Mouse (Mus musculus) lung, adult 2 months (tissue): ENCODE measurements around the gene Usp2. TPM values are rescaled to one million over a fixed set of nuclear protein-coding genes. Genes with fewer than 3 reads are reported as not detected.

Source experiments
- DNase-seq: peaks from one replicate; pipeline ENCODE4 v3.0.0; 2022
- H3K4me1 ChIP-seq: fragments of 200-500 bp; 2 replicates; pipeline ENCODE4 v1.6.1; 2011; ENCODE audit warnings: low read length; ENCODE audit not compliant: control insufficient read depth, insufficient read depth
- H3K4me3 ChIP-seq: fragments of 200-500 bp; replicated peaks from 2 replicates; pipeline ENCODE3; 2011; ENCODE audit warnings: low read depth, mild to moderate bottlenecking, control low read depth, low read length; ENCODE audit errors: extremely low read depth
- CTCF ChIP-seq: fragments of 200-500 bp; IDR thresholded peaks from 2 replicates; pipeline ENCODE4 v1.5.1; 2011; ENCODE audit warnings: mild to moderate bottlenecking, low read length, control low read depth; ENCODE audit not compliant: insufficient read depth
- POLR2A ChIP-seq: fragments of 200-500 bp; IDR thresholded peaks from 2 replicates; pipeline ENCODE4 v1.6.1; 2011; ENCODE audit warnings: low read depth, mild to moderate bottlenecking, control low read depth, low read length, borderline replicate concordance; ENCODE audit errors: extremely low read depth
- WGBS: fragments of 180-500 bp; shearing (Covaris S2); methylation state at CpG from one replicate; pipeline ENCODE4 v1.1.7; 2018; 5-methylcytosine and 5-hydroxymethylcytosine counted together
- polyA plus RNA-seq: library from polyadenylated mRNA; depleted of rRNA; stranded (reverse); fragments of >200 nt; gene quantifications from 2 replicates; pipeline ENCODE4 v1.2.3, GENCODE M21; 2012

The Usp2 gene
- polyA plus RNA-seq, 1 experiment, result 5.7 TPM

DNA sequence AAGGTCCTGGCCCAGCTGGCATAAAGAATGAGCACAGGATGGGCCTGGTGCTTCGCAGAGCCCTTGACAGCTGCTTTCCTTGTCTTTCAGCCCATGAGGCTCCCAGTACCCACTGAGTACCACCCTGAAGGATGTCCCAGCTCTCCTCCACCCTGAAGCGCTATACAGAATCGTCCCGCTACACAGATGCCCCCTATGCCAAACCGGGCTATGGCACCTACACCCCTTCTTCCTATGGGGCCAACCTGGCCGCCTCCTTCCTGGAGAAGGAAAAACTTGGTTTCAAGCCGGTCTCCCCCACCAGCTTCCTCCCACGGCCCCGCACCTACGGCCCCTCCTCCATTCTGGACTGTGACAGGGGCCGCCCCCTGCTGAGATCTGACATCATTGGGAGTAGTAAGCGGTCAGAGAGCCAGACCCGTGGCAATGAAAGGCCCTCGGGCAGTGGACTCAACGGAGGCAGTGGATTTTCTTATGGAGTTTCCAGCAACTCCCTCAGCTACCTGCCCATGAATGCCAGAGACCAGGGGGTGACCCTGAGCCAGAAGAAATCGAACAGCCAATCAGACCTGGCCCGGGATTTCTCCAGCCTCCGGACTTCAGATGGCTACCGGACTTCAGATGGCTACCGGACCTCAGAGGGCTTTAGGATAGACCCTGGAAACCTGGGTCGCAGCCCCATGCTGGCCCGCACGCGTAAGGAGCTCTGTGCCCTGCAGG, 8.6 kb downstream of the Usp2 start:
- Histone ChIP-seq H3K4me3 (no peak overlapping the region), H3K4me1 (peaks cover 4% of the 10 kb centered on the region; the same call in 1 of the 2 replicates)
- 80% methylated on average over 24 of the region's 24 CpGs for WGBS
- TF ChIP-seq POLR2A, result no peak
- TF ChIP-seq CTCF, result no peak
- no peak for DNase-seq

DNA sequence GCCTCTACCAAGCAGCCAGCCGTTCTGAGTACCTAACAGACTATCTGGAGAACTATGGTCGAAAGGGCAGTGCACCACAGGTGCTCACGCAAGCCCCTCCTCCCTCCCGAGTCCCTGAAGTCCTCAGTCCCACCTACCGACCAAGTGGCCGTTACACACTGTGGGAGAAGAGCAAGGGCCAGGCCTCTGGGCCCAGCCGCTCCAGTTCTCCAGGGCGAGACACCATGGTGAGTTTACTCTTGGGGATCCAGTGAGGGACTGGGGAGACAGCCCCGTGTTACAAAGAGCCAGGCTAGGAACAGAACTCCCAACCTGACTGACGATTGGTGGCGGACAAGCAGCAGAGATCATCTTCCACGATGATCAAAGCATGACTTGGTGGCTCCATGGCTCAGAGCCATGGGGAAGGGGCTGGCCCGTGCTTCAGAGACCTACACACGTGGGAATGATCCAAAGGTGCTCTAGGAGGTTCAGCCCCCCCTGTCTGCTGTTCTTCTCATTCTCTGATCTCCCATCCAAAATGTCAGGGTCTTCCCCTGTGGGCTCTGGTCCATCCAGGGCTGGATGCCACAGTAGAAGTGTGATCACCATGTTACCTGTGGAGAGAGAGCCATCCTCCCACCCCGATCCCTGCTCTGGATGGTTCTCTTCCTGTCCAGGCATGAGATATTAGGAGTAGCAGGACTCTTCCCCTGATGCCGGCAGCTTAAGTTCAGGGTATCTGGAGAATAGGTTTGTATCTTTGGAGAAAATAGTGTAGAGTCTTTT, 9.4 kb downstream of the Usp2 start:
- TF ChIP-seq CTCF (no peak), POLR2A (no peak)
- no peak for DNase-seq
- Histone ChIP-seq H3K4me1 (peaks cover 4% of the 10 kb centered on the region; the same call in 1 of the 2 replicates), H3K4me3 (no peak overlapping the region)
- WGBS, result 67% methylated on average over 16 of the region's 16 CpGs

DNA sequence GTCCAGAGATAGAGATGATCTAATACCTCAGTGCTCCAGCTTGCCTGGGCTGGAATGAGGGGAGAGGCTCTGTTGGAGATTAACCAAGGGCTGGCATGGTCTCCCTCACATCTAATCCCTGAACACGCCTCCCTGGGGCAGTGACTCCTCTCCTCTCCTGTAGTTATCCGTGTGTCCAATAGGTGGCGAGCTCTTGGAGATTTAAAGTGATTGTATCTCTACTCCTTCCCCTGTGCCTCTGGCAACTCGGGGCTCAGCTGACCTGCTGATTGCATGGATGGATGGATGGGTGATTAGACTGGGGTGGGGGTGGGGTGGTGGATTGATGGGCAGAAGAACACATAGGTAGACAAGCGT, 9.9 kb downstream of the Usp2 start:
- no peak for DNase-seq
- TF ChIP-seq POLR2A, result no peak
- peak; percentile 46 for TF ChIP-seq CTCF
- 23% methylated on average over 5 of the region's 5 CpGs for WGBS
- Histone ChIP-seq H3K4me1 (peaks cover 4% of the 10 kb centered on the region; the same call in 1 of the 2 replicates), H3K4me3 (no peak overlapping the region)

DNA sequence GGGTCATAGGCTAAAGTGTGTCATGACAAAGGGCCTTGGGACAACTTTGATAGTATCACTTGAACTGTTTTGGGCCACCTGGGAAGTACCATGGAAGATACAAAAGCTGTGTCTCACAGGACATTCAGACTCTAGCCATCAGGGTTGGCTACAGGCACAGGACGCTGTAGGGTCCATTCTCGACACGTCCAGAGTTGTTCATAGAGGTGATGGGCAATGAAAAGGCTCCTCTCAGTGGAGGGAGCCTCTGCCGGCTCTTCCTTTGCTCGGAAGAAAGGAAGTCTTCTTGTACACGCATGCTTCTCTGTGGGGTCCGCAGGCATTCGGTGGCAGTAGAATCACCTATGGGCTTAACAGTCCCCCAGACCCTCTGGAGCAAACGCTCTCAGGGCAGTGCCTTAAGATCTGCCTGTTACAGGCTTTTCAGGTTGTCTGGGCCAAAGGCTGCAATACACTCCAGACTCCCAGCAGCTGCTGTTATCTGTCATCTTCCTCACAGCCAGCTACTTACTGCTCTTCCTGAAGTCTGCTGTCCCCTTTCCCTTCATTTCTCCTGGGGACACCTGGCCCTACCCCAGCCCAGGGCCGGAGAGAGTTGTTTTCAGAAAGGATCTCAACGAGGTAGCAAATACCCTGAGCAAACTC, 10.6 kb downstream of the Usp2 start:
- WGBS, result 79% methylated on average over 11 of the region's 11 CpGs
- Histone ChIP-seq H3K4me3 (no peak overlapping the region), H3K4me1 (peaks cover 4% of the 10 kb centered on the region; the same call in 1 of the 2 replicates)
- DNase-seq, result no peak
- TF ChIP-seq POLR2A (no peak), CTCF (no peak)

DNA sequence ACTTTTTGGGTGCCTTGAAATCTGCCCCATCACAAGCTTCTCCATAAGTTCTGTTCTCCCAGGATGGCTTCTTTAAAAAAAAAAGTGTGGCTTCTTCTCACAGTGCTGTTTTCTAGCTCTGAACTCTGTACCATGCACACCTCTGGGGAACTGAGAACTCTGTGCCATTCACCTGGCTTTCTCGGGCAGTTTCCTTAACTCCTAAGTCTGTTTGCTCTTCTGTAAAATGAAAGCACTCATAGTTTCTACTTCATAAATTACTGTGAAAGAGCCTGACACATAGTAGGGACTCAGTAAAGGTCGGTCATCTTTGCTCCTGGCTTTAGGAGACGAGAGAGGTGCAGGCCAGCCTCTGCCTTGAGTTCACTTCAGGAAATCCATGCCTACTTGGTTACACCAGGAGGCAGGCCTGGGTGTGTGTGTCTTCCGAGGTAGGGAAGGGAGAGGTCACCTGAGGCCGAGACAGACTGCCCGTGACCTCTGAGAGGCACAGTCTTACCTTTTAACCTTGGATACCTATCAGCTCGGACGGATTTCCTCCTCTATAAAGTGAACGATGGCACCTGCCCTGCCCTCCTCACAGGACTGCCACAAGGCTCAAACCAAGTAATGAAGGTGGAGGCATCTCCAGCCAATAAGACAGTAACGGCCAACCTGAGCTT, 11.4 kb downstream of the Usp2 start:
- Histone ChIP-seq H3K4me1 (peaks cover 4% of the 10 kb centered on the region; the same call in 1 of the 2 replicates), H3K4me3 (no peak overlapping the region)
- DNase-seq, result no peak
- no peak for TF ChIP-seq POLR2A
- no peak for TF ChIP-seq CTCF
- WGBS, result 80% methylated on average over 10 of the region's 10 CpGs

DNA sequence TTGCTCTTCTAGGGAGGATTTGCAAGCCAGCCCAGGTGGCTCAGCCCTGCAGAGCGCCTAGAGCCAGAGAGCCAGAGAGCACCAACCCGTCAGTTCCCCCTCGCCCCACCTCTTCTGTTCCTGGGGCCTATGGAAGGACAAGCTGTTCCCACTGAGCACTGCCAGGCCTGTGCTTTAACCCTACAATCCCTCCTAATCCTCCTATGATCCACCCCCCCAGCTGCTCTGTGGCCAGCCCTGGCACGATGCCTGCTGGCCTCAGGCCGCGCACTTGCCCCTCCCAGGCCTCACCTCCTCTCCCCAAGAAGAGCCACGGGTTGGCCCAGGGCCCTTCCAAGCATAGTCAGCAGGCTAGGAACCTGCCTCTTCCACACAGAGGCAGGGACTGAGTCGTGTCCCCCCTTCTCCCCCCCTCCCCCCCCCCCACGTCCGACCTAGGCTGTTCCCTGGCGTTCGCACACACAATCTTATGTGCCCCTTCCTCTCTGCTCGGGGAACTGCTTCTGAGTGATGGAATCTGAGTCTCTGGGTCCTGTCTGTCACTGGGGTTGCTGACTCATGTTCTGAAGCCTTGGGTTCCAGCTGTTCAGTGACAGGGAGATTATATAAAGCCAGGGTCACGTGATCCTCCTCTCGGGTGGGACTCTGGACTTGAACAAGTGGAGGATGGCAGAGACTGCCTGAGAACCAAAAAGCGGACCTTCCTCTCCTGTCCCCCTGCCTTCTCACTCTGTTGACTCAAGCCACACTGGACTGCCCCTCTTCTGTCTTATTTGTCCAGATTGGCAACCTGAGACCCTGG, 12.3 kb downstream of the Usp2 start:
- TF ChIP-seq POLR2A (no peak), CTCF (no peak)
- H3K4me1 ChIP-seq, result peaks cover 7% of the 10 kb centered on the region; the same call in 1 of the 2 replicates
- 33% methylated on average over 16 of the region's 16 CpGs for WGBS
- DNase-seq, result peak; percentile 76
- no peak overlapping the region for H3K4me3 ChIP-seq

DNA sequence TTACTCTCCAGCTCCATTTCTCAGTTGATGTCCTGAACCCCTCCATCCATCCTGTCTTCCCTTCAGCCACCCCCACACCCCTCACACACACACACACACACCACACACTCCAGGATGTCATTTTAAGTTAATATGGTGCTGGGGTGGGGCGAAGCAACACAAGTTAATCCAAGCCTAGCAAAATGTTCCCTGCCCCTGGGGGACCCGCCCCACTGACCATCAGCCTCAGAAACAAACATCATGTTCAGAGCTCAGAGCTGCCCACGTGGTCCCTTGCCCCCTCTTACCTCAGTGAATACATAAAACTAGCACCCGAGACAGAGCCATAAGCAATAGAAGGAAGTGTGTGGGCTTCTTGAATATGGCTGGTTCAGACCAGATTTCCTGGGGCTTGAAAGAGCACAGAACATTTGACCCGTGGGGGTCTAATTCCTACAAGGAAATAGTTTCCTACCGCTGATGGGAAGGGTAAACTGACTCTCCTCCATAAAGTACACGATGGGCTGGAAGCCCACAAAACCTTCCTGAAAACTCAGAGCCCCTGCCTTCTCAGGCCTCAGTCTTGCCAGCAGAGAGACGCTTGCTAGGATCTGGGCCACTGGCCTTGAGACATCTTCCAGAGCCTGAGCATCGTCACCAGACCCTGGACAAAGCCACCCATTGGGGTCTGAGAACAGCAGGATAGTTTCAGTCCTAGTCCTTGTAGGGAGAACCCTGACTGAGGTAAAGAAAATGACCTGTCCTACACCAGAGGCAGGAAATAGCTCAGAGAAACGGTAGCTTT, 13.4 kb downstream of the Usp2 start:
- peaks cover 8% of the 10 kb centered on the region for H3K4me1 ChIP-seq
- WGBS, result 59% methylated on average over 10 of the region's 10 CpGs
- no peak for TF ChIP-seq CTCF
- no peak for TF ChIP-seq POLR2A

DNA sequence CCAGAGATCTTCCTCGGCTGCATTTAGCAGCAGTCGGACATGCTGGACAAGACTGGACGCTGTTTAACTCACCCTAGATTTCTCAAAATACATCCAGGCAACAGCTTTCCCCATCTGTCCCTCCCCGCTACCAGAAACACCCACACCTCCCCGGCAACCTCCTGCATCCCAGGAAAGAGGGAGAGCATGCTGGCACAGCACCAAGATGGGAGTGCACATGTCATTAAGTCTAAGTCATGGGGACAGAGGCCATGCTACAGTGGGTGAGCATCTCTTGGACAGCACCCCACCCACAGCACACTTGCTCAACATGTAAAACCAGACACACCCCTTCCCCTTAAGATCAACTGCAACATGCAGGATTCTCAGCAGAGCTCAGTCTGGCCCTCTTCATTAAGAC, 14.1 kb downstream of the Usp2 start:
- H3K4me1 ChIP-seq, result peaks cover 12% of the 10 kb centered on the region
- 79% methylated on average over 5 of the region's 5 CpGs for WGBS
- no peak for DNase-seq
- no peak for TF ChIP-seq POLR2A
- H3K4me3 ChIP-seq, result no peak overlapping the region

More for the DNA sequence above, 13.4 kb downstream of the Usp2 start:
- H3K4me3 ChIP-seq, result no peak overlapping the region
- no peak for DNase-seq
